Mouse (Mus musculus): ENCODE results near the gene Fam208b. TPM values are rescaled to one million over a fixed set of nuclear protein-coding genes. Genes with fewer than 3 reads are reported as not detected.
"Not testable (repeated sequence)": the region's sequence is repeated elsewhere in the genome, so short reads cannot be mapped to it uniquely, and the experiment has no call there.

Gene Fam208b
- polyA plus RNA-seq, 1 experiment: 2.5 TPM

- H3K79me2 ChIP-seq (ENCODE audit: control insufficient read depth, insufficient read depth): no peaks in the 10 kb centered on the region
- H3K36me3 ChIP-seq (ENCODE audit: control insufficient read depth, insufficient read depth): no peaks in the 10 kb centered on the region
- no peaks in the 10 kb centered on the region for H3K27me3 ChIP-seq (ENCODE audit: control insufficient read depth, insufficient read depth, insufficient read length)
- no peak overlapping the region for H3K4me3 ChIP-seq
- TF ChIP-seq POLR2A (IDR thresholded peaks at IDR 0.05; ENCODE audit: insufficient read length, low read depth): no peak
- TF ChIP-seq MAX (IDR thresholded peaks at IDR 0.05; ENCODE audit: low read depth): no peak
- TF ChIP-seq REST (IDR thresholded peaks at IDR 0.05; ENCODE audit: insufficient read depth, insufficient read length): no peak
- TF ChIP-seq POLR2AphosphoS2 (IDR thresholded peaks at IDR 0.05; ENCODE audit: insufficient read length, low read depth): no peak
- no peak overlapping the region for H3K4me2 ChIP-seq (ENCODE audit: low read depth)
- H3ac ChIP-seq (ENCODE audit: control insufficient read depth, insufficient read length): no peak overlapping the region
These were observed 87.0 kb downstream of the Fam208b start for GRCm38 (mm10) chr13:3523946-3524345.

DNA sequence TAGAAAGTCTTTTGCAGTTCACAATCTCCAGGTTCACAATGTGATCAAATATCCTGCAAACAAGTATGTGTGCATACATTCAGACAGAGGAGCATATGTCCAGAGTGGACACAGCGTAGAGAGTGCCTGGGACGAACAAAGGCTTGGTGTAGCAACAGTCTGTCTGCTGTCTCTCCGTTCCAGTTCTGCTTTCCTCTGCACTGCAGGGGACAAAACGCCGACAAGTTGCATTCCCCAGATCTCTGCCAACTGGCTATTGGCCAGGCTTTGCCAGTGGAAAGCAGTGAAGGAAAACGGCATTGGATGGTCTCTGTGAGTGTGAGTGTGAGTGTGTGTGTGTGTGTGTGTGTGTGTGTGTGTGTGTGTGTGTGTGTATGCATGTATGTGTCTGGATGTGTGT lies 87.4 kb downstream of the Fam208b start:
- Histone ChIP-seq H3K4me3 (no peak overlapping the region), H3K79me2 (ENCODE audit: control insufficient read depth, insufficient read depth) (no peaks in the 10 kb centered on the region), H3K36me3 (ENCODE audit: control insufficient read depth, insufficient read depth) (no peaks in the 10 kb centered on the region), H3K4me2 (ENCODE audit: low read depth) (no peak overlapping the region), H3ac (ENCODE audit: control insufficient read depth, insufficient read length) (no peak overlapping the region), H3K27me3 (ENCODE audit: control insufficient read depth, insufficient read depth, insufficient read length) (no peaks in the 10 kb centered on the region)
- TF ChIP-seq SRF (IDR thresholded peaks at IDR 0.05; ENCODE audit: control insufficient read depth, insufficient read length, low read depth): no peak
- no peak for TF ChIP-seq POLR2AphosphoS2 (IDR thresholded peaks at IDR 0.05; ENCODE audit: insufficient read length, low read depth)
- TF ChIP-seq REST (IDR thresholded peaks at IDR 0.05; ENCODE audit: insufficient read depth, insufficient read length): no peak
- TF ChIP-seq MYOG (IDR thresholded peaks at IDR 0.05; ENCODE audit: control insufficient read depth in 1 of 3, insufficient read depth in 1 of 3, insufficient read length in 2 of 3, low read depth in 2 of 3): no peak
- TF ChIP-seq USF1 (IDR thresholded peaks at IDR 0.05; ENCODE audit: low read depth): no peak
- TF ChIP-seq MYOD1 (IDR thresholded peaks at IDR 0.05; ENCODE audit: control insufficient read depth in 1 of 3, insufficient read length in 2 of 3, low read depth in 2 of 3): no peak
- TF ChIP-seq TCF3 (IDR thresholded peaks at IDR 0.05; ENCODE audit: insufficient read length, low read depth): no peak
- no peak for TF ChIP-seq E2F4 (IDR thresholded peaks at IDR 0.05; ENCODE audit: insufficient read depth)
- TF ChIP-seq CEBPB (IDR thresholded peaks at IDR 0.05; ENCODE audit: insufficient read depth, poor library complexity, severe bottlenecking): no peak
- TF ChIP-seq TCF12 (IDR thresholded peaks at IDR 0.05; ENCODE audit: insufficient read depth, poor library complexity, severe bottlenecking): no peak
- no peak for TF ChIP-seq MAX (IDR thresholded peaks at IDR 0.05; ENCODE audit: low read depth)
- no peak for TF ChIP-seq POLR2A (IDR thresholded peaks at IDR 0.05; ENCODE audit: insufficient read length, low read depth)

GRCm38 (mm10) chr13:3519994-3520393 lies 90.9 kb downstream of the Fam208b start:
- not testable (repeated sequence) for H3K4me2 ChIP-seq (ENCODE audit: low read depth); H3K27me3 ChIP-seq (ENCODE audit: control insufficient read depth, insufficient read depth, insufficient read length); H3K4me3 ChIP-seq; H3K79me2 ChIP-seq (ENCODE audit: control insufficient read depth, insufficient read depth); H3K36me3 ChIP-seq (ENCODE audit: control insufficient read depth, insufficient read depth); H3ac ChIP-seq (ENCODE audit: control insufficient read depth, insufficient read length)

- not testable (repeated sequence) for H3K4me3 ChIP-seq; H3K79me2 ChIP-seq (ENCODE audit: control insufficient read depth, insufficient read depth); H3K4me2 ChIP-seq (ENCODE audit: low read depth); H3K36me3 ChIP-seq (ENCODE audit: control insufficient read depth, insufficient read depth); H3ac ChIP-seq (ENCODE audit: control insufficient read depth, insufficient read length); H3K27me3 ChIP-seq (ENCODE audit: control insufficient read depth, insufficient read depth, insufficient read length)
These were observed 91.6 kb downstream of the Fam208b start for GRCm38 (mm10) chr13:3519357-3519756.

Other genes starting within 250 kb of the Fam208b start
- 234 TPM for gene Gdi2, start 73.0 kb downstream of the Fam208b start, polyA plus RNA-seq (2012; fragmentation: generic; extraction: Trizol)
- 0.97 TPM for gene Asb13, start 22.9 kb upstream of the Fam208b start, polyA plus RNA-seq (2012; fragmentation: generic; extraction: Trizol)
- 0.08 TPM for gene Calml3, start 193.2 kb upstream of the Fam208b start, polyA plus RNA-seq (2012; fragmentation: generic; extraction: Trizol)
- gene Calm4, start 226.6 kb upstream of the Fam208b start, polyA plus RNA-seq (2012; fragmentation: generic; extraction: Trizol): 0.05 TPM
- not detected for gene Calm5, start 243.1 kb upstream of the Fam208b start, polyA plus RNA-seq (2012; fragmentation: generic; extraction: Trizol)

Measured in myocyte (in vitro differentiated cells).